ENCODE assay signal across 24 mouse cellular contexts in the genomic region with DNA sequence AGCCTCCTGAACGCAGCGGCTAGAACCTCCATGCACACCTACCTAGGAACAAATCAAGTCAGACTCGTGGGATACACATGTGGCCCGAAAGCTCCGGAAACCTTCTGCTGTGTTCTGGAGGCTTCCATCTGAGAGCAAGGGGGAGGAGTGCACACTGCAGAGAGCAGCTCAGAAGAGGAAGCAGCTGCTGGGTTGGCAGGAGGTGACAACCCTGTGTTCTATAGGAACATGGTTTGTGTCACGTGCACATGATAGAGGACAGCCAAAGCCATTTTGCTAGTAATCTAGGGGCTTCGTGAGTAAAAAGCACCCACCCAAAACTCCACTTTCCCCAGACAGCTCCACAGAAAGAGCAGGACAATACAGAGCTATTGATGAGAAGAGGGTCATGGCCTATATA. TPM values are rescaled to one million over a fixed set of nuclear protein-coding genes. Genes with fewer than 3 reads are reported as not detected.
DNase-seq lines count a peak whose midpoint lies in the region; ATAC-seq lines count a peak whose summit lies in the region.
"Had no signal": no experiment of that assay in that cellular context is flagged by ENCODE, and none has a peak within 500 bp of the region (broad histone marks: within the 10 kb centered on the region; RNA-seq: fewer than 3 reads in every experiment).

No protein-coding gene starts in this region.

- 58% methylated on average over 7 of the region's 7 CpGs for WGBS in lung, embryonic 16.5 days

- peak; percentile 65 for ATAC-seq in lung, embryonic 16.5 days (ENCODE audit: low read depth)
- no peak for ATAC-seq in monocyte, adult 5-6 weeks (replicated peaks; ENCODE audit: insufficient number of reproducible peaks, low FRiP score, low TSS enrichment, poor library complexity, severe bottlenecking)
- ATAC-seq: intestine, embryonic 15.5 days had no signal

- H3K9ac ChIP-seq in lung, embryonic 16.5 days (ENCODE audit: low read length), result no peak overlapping the region
- H3K9ac ChIP-seq: heart, embryonic 13.5 days; hindbrain, embryonic 15.5 days; intestine, embryonic 15.5 days had no signal

- no peak overlapping the region for H3K4me2 ChIP-seq in lung, embryonic 16.5 days (ENCODE audit: low read depth, low read length)
- H3K4me2 ChIP-seq: heart, embryonic 13.5 days; hindbrain, embryonic 15.5 days; intestine, embryonic 15.5 days; liver, embryonic 11.5 days had no signal

- H3K4me1 ChIP-seq in lung, embryonic 16.5 days (replicated peaks; ENCODE audit: control insufficient read depth, insufficient read depth, low read length), result peaks cover 15% of the 10 kb centered on the region

- H3K9me3 ChIP-seq in lung, embryonic 16.5 days (ENCODE audit: control insufficient read depth, low read length), result peaks cover 6% of the 10 kb centered on the region; the same call in 1 of the 2 replicates
- H3K9me3 ChIP-seq: hindbrain, embryonic 15.5 days; intestine, embryonic 15.5 days had no signal

- no peak for DNase-seq in lung, postnatal 25 days (ENCODE audit: low spot score)
- DNase-seq in brain, adult 2 months (ENCODE audit: low read depth, low spot score), result peak; percentile 47
- DNase-seq in splenic B cell, adult 2 months (ENCODE audit: low read depth, low spot score), result peak; percentile 32
- peak; percentile 24 to 45 for DNase-seq in thymus, postnatal 36 days
- no peak for DNase-seq in spleen, adult 18-20 months
- DNase-seq in ovary, postnatal 14 days (ENCODE audit: low spot score), result no peak
- DNase-seq: adrenal gland, postnatal 14 days; cerebellum, adult 18-20 months; cerebellum, postnatal 25 days; heart, adult 18-20 months; heart, postnatal 36 days; kidney, adult 9 months; kidney, postnatal 36 days; layer of hippocampus, adult 9-11 months; lung, adult 18-20 months; right cerebral cortex, postnatal 25 days had no signal

- no peaks in the 10 kb centered on the region for H3K36me3 ChIP-seq in lung, embryonic 16.5 days (ENCODE audit: control insufficient read depth, insufficient read depth, low read length)
- H3K36me3 ChIP-seq in splenic B cell, adult 2 months (ENCODE audit: control insufficient read depth, insufficient read depth, low read length, poor library complexity, severe bottlenecking), result no peaks in the 10 kb centered on the region
- H3K36me3 ChIP-seq: embryonic facial prominence, embryonic 10.5 days; heart, embryonic 13.5 days; hindbrain, embryonic 15.5 days; intestine, embryonic 15.5 days had no signal

- no peak overlapping the region for H3K4me3 ChIP-seq in lung, embryonic 16.5 days (ENCODE audit: low read length)
- H3K4me3 ChIP-seq: embryonic facial prominence, embryonic 10.5 days; heart, embryonic 13.5 days; hindbrain, embryonic 15.5 days; intestine, embryonic 15.5 days had no signal

- peak overlapping the region; percentile 57; the same call in 1 of the 2 replicates for H3K27ac ChIP-seq in lung, embryonic 16.5 days (ENCODE audit: low read length)
- H3K27ac ChIP-seq: embryonic facial prominence, embryonic 10.5 days; heart, embryonic 13.5 days; hindbrain, embryonic 15.5 days; intestine, embryonic 15.5 days; stomach, postnatal 0 days had no signal

- H3K27me3 ChIP-seq in lung, embryonic 16.5 days (ENCODE audit: control insufficient read depth, insufficient read depth, low read depth, low read length), result peaks cover 38% of the 10 kb centered on the region
- peaks cover 2% of the 10 kb centered on the region; the same call in 1 of the 2 replicates for H3K27me3 ChIP-seq in splenic B cell, adult 2 months (ENCODE audit: control insufficient read depth, insufficient read depth, low read length, poor library complexity, severe bottlenecking)
- H3K27me3 ChIP-seq: hindbrain, embryonic 15.5 days had no signal

RNA-seq across cellular contexts. Expression of gene Frrs1l, which starts 3.1 kb away (rescaled TPM):
- 1.9 and 2.9 TPM in 2 replicates for polyA plus RNA-seq in lung, embryonic 16.5 days (2015; fragmentation: Nextera tagmentation; extraction: Ambion mirVana)
- 0.32 TPM in 1 of 3 replicates, not detected in the others for total RNA-seq in monocyte, adult 5-6 weeks (2017)

RNA-seq across cellular contexts. Expression of gene Tmem245, which starts 46.1 kb away (rescaled TPM):
- polyA plus RNA-seq in lung, embryonic 16.5 days (2015; fragmentation: Nextera tagmentation; extraction: Ambion mirVana), result 9.5 and 10.8 TPM in 2 replicates
- total RNA-seq in monocyte, adult 5-6 weeks (2017), result 7.8 to 15.0 TPM (median 9.9 TPM) in 3 replicates

Comparison
In these comparisons a context has a peak if more than half of its experiments do, and no peak if none do; other contexts are left out.
1. DNase-seq: peak in brain, adult 2 months (single experiment), splenic B cell, adult 2 months (single experiment) and thymus, postnatal 36 days (2 of 2); none in lung, postnatal 25 days (single experiment), spleen, adult 18-20 months (0 of 2) and ovary, postnatal 14 days (single experiment).